Mouse (Mus musculus): ENCODE measurements around the gene Scd2. TPM values are rescaled to one million over a fixed set of nuclear protein-coding genes. Genes with fewer than 3 reads are reported as not detected.

The Scd2 gene
- polyA plus RNA-seq, 1 experiment from 2014 or later = 35.6 TPM

DNA sequence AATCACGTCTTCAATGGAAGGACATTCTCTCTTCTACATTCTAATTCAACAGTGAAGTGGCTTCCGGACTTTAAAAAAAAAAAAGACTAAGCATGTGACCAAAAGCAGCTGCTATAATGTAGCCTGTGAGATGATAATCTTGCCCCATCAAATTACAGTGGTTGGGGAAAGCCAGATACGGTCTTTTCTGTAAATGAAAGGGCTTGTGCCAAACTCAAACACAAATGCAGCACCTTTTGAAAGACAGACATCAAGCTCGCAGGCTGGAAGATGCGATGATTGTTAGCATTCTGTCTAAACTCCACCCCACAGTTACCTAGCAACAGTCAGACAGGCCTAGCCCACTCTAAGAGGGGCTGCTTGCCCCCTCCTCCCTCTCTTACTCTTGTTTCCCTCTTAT lies 17.3 kb downstream of the Scd2 start:
- no peak for ATAC-seq
- H3K4me2 ChIP-seq (replicated peaks; ENCODE audit: low read depth) = no peak overlapping the region
- no peaks in the 10 kb centered on the region for H3K9me3 ChIP-seq (ENCODE audit: control insufficient read depth)
- 37% methylated on average over 5 of the region's 5 CpGs for WGBS
- H3K36me3 ChIP-seq (ENCODE audit: control insufficient read depth, insufficient read depth) = peaks cover 16% of the 10 kb centered on the region
- H3K9ac ChIP-seq (ENCODE audit: low read depth, low read length) = no peak overlapping the region
- no peak overlapping the region for H3K4me3 ChIP-seq (ENCODE audit: low read depth, low read length)
- H3K27ac ChIP-seq (ENCODE audit: low read depth, low read length) = no peak overlapping the region
- H3K4me1 ChIP-seq (replicated peaks; ENCODE audit: control insufficient read depth, insufficient read depth, low read length) = no peaks in the 10 kb centered on the region
- no peaks in the 10 kb centered on the region for H3K27me3 ChIP-seq (replicated peaks; ENCODE audit: control insufficient read depth, insufficient read depth, low read length)
- no peak for TF ChIP-seq CTCF (IDR thresholded peaks at IDR 0.05; ENCODE audit: low read depth)

DNA sequence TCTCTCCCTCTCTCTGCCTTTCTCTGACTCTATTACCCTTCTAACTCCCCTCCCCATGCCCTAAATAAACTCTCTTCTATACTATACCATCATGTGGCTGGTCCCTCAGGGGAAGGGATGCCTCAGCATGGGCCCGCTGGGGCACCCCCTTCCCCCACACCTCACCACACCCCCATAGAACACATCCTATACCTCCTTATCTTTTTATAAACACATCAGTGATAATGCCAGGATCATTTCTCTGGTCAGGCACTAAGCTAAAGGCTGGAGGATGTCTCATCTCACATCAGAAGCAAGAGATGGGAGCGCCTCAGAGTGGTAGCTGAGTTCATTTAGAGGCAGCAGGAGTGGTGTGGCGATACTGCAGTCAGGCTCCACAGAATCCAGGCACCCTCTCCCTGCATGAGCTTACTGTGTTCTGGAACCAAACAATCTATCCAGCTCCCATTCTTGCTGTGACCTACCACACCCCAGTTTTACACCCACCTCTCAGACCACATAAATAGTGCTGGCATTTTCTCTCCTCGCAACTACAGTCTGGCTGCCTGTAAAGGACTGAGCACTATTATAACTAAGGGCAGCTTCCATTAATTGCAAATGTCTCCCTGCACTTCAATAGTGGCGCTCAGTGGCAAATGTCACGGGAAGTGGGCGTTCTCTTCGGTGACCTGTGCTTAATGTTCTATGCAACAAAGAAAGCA lies 18.0 kb downstream of the Scd2 start:
- H3K27me3 ChIP-seq (replicated peaks; ENCODE audit: control insufficient read depth, insufficient read depth, low read length) = no peaks in the 10 kb centered on the region
- no peak for ATAC-seq

DNA sequence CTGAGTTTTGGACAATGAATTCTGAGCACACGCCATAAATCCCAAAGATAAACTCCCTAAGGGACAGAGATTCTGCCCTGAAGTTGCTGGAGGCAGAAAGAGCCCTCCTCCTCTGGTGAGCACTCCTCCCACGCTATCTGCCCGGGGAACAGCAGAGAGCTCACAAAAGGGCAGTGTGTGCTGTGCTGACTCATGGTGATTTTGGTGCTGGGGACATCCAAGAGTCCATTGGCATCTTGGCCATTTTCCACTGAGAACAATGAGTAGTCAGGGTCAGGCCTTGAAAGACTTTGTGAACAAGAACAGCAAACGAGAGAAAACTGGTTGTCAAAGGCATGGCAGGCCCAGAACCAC lies 18.5 kb downstream of the Scd2 start:
- 0 out of 2 replicates have a peak, but pooled peaks cover 5% of the 10 kb centered on the region for H3K36me3 ChIP-seq (ENCODE audit: control insufficient read depth, insufficient read depth)
- no peak overlapping the region for H3K4me2 ChIP-seq (replicated peaks; ENCODE audit: low read depth)
- H3K4me1 ChIP-seq (replicated peaks; ENCODE audit: control insufficient read depth, insufficient read depth, low read length) = no peaks in the 10 kb centered on the region
- no peaks in the 10 kb centered on the region for H3K9me3 ChIP-seq (ENCODE audit: control insufficient read depth)
- no peak for ATAC-seq
- H3K4me3 ChIP-seq (ENCODE audit: low read depth, low read length) = no peak overlapping the region
- no peak overlapping the region for H3K9ac ChIP-seq (ENCODE audit: low read depth, low read length)
- H3K27me3 ChIP-seq (replicated peaks; ENCODE audit: control insufficient read depth, insufficient read depth, low read length) = no peaks in the 10 kb centered on the region
- no peak overlapping the region for H3K27ac ChIP-seq (ENCODE audit: low read depth, low read length)
- 47% methylated on average over 4 of the region's 4 CpGs for WGBS
- no peak for TF ChIP-seq CTCF (IDR thresholded peaks at IDR 0.05; ENCODE audit: low read depth)

More for the DNA sequence above, 18.0 kb downstream of the Scd2 start:
- Histone ChIP-seq H3K4me2 (replicated peaks; ENCODE audit: low read depth) (no peak overlapping the region), H3K27ac (ENCODE audit: low read depth, low read length) (no peak overlapping the region), H3K9ac (ENCODE audit: low read depth, low read length) (no peak overlapping the region), H3K4me1 (replicated peaks; ENCODE audit: control insufficient read depth, insufficient read depth, low read length) (no peaks in the 10 kb centered on the region), H3K4me3 (ENCODE audit: low read depth, low read length) (no peak overlapping the region), H3K9me3 (ENCODE audit: control insufficient read depth) (no peaks in the 10 kb centered on the region), H3K36me3 (ENCODE audit: control insufficient read depth, insufficient read depth) (peaks cover 10% of the 10 kb centered on the region)
- no peak for TF ChIP-seq CTCF (IDR thresholded peaks at IDR 0.05; ENCODE audit: low read depth)
- 69% methylated on average over 8 of the region's 8 CpGs for WGBS

DNA sequence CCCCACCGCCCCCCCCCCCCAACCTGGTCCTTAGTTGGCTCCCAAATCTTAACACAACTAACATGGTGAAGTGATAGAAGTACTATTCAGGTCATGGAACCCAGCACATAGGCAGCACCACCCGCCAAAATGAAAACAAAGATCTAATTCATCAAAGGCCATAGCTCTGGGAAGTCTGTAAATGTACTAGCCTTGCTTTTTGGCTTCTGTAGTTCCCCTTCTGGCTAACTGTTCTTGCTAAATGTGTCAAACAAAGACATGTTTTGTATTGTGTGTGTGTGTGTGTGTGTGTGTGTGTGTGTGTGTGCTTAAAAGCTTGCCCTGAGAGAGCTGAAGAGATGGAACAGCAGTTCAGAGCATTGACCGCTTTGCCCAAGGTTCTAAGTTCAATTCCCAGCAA lies 19.6 kb downstream of the Scd2 start:
- Histone ChIP-seq H3K27me3 (replicated peaks; ENCODE audit: control insufficient read depth, insufficient read depth, low read length) (no peaks in the 10 kb centered on the region), H3K4me1 (replicated peaks; ENCODE audit: control insufficient read depth, insufficient read depth, low read length) (no peaks in the 10 kb centered on the region), H3K27ac (ENCODE audit: low read depth, low read length) (no peak overlapping the region), H3K36me3 (ENCODE audit: control insufficient read depth, insufficient read depth) (no peaks in the 10 kb centered on the region), H3K4me3 (ENCODE audit: low read depth, low read length) (no peak overlapping the region), H3K9me3 (ENCODE audit: control insufficient read depth) (no peaks in the 10 kb centered on the region), H3K4me2 (replicated peaks; ENCODE audit: low read depth) (no peak overlapping the region), H3K9ac (ENCODE audit: low read depth, low read length) (no peak overlapping the region)
- TF ChIP-seq CTCF (IDR thresholded peaks at IDR 0.05; ENCODE audit: low read depth) = no peak
- WGBS = 79% methylated on average over 3 of the region's 3 CpGs
- ATAC-seq = no peak

DNA sequence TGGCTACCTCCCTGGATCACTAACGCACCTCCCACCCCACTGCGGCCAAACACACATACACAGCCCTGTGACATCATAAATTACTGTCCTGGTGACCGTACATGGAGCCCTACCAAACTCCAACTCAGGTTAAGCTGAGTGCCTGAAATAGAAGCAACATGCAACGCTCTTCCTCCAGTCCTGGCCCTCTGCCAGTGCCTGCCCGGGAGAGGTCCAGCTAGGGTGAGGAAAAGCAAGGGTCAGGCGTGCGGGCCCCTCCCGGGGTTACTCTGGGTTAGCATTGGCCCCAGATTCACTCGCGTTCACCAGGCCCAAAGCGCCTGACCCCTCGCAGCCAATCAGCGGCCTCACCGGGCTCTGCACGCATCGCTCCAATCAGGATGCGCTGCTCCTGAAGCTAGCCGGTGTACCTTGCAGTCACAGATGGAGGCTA lies 20.9 kb downstream of the Scd2 start:
- H3K4me3 ChIP-seq (ENCODE audit: low read depth, low read length) = peak overlapping the region; percentile 41
- no peaks in the 10 kb centered on the region for H3K4me1 ChIP-seq (replicated peaks; ENCODE audit: control insufficient read depth, insufficient read depth, low read length)
- 2% methylated on average over 18 of the region's 18 CpGs for WGBS
- peak overlapping the region; percentile 77 for H3K4me2 ChIP-seq (replicated peaks; ENCODE audit: low read depth)
- H3K36me3 ChIP-seq (ENCODE audit: control insufficient read depth, insufficient read depth) = no peaks in the 10 kb centered on the region
- no peak for TF ChIP-seq CTCF (IDR thresholded peaks at IDR 0.05; ENCODE audit: low read depth)
- peak; percentile 92 for ATAC-seq
- no peaks in the 10 kb centered on the region for H3K9me3 ChIP-seq (ENCODE audit: control insufficient read depth)
- H3K27ac ChIP-seq (ENCODE audit: low read depth, low read length) = peak overlapping the region; percentile 71
- peak overlapping the region; percentile 44 for H3K9ac ChIP-seq (ENCODE audit: low read depth, low read length)
- H3K27me3 ChIP-seq (replicated peaks; ENCODE audit: control insufficient read depth, insufficient read depth, low read length) = no peaks in the 10 kb centered on the region

DNA sequence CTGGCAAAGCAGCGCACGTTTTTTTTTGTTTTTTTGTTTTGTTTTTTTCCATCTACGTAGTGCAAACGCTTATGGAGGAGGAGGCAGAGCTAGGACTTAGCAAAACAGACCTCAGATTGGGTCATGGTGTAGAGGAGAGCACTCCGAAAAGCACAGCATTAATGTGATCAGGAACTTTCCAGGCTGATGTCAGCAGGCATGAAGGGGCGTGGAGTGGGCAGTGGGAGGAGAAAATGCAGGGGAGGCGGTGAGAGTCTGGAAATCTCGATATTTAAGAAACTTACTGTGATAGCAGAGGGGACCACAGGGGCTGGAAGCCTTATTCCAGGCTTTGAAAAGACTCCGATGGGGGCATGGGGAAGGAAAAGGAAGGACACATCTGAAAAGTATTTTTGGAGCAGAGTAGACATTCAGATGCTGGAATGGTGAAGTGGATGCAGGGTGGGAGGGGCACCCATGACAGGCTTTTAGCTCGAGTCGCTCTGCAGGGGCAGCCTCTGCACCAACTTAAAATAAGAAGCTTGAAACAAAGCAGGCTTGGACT lies 21.5 kb downstream of the Scd2 start:
- WGBS = 8% methylated on average over 11 of the region's 11 CpGs
- no peaks in the 10 kb centered on the region for H3K36me3 ChIP-seq (ENCODE audit: control insufficient read depth, insufficient read depth)
- peak overlapping the region; percentile 41 for H3K4me3 ChIP-seq (ENCODE audit: low read depth, low read length)
- peak overlapping the region; percentile 71 for H3K27ac ChIP-seq (ENCODE audit: low read depth, low read length)
- H3K9ac ChIP-seq (ENCODE audit: low read depth, low read length) = peak overlapping the region; percentile 44
- ATAC-seq = peak; percentile 52; the same call in 1 of the 2 replicates
- H3K4me1 ChIP-seq (replicated peaks; ENCODE audit: control insufficient read depth, insufficient read depth, low read length) = no peaks in the 10 kb centered on the region
- H3K9me3 ChIP-seq (ENCODE audit: control insufficient read depth) = no peaks in the 10 kb centered on the region
- H3K4me2 ChIP-seq (replicated peaks; ENCODE audit: low read depth) = peak overlapping the region; percentile 77
- no peaks in the 10 kb centered on the region for H3K27me3 ChIP-seq (replicated peaks; ENCODE audit: control insufficient read depth, insufficient read depth, low read length)
- no peak for TF ChIP-seq CTCF (IDR thresholded peaks at IDR 0.05; ENCODE audit: low read depth)

Data from intestine, postnatal 0 days (tissue).